Mouse (Mus musculus): ENCODE data around the gene Dcps. TPM values are rescaled to one million over a fixed set of nuclear protein-coding genes. Genes with fewer than 3 reads are reported as not detected.

The Dcps gene
- 98.4 and 102 TPM in 2 replicates for polyA plus RNA-seq (2015; fragmentation: Nextera tagmentation; extraction: Ambion mirVana)

GRCm38 (mm10) chr9:35175251-35176123 lies at the start of gene Dcps:
TSS of gene Dcps (minus strand) at chr9:35176061.
- Histone ChIP-seq H3K4me2 (replicated peaks; ENCODE audit: low read depth, low read length) (peak within 1 kb of the TSS; percentile 77), H3K36me3 (ENCODE audit: insufficient read depth, low read length) (peaks cover 4% of the 10 kb centered on the region; the same call in 1 of the 2 replicates), H3K4me1 (ENCODE audit: insufficient read depth, low read length) (peaks cover 17% of the 10 kb centered on the region), H3K4me3 (ENCODE audit: low read length) (peak within 1 kb of the TSS; percentile 80), H3K27me3 (ENCODE audit: insufficient read depth, low read length) (no peaks in the 10 kb centered on the region), H3K27ac (ENCODE audit: low read length) (peak within 1 kb of the TSS; percentile 92), H3K9me3 (ENCODE audit: low read length) (no peaks in the 10 kb centered on the region), H3K9ac (replicated peaks; ENCODE audit: low read length) (peak within 1 kb of the TSS; percentile 79)
- peak; percentile 98 for ATAC-seq (ENCODE audit: low FRiP score, low TSS enrichment)
- WGBS = under 1% methylated on average over 38 of the region's 38 CpGs

GRCm38 (mm10) chr9:35223466-35223865 lies 47.6 kb upstream of the Dcps start:
- WGBS = 96% methylated on average over 3 of the region's 3 CpGs
- Histone ChIP-seq H3K4me3 (ENCODE audit: low read length) (no peak overlapping the region), H3K27ac (ENCODE audit: low read length) (no peak overlapping the region)

GRCm38 (mm10) chr9:35217963-35218362 lies 42.1 kb upstream of the Dcps start:
- ATAC-seq (ENCODE audit: low FRiP score, low TSS enrichment) = no peak
- Histone ChIP-seq H3K4me2 (replicated peaks; ENCODE audit: low read depth, low read length) (no peak overlapping the region), H3K27ac (ENCODE audit: low read length) (no peak overlapping the region), H3K36me3 (ENCODE audit: insufficient read depth, low read length) (peaks cover 61% of the 10 kb centered on the region), H3K4me1 (ENCODE audit: insufficient read depth, low read length) (no peaks in the 10 kb centered on the region), H3K9ac (replicated peaks; ENCODE audit: low read length) (no peak overlapping the region), H3K9me3 (ENCODE audit: low read length) (no peaks in the 10 kb centered on the region), H3K27me3 (ENCODE audit: insufficient read depth, low read length) (no peaks in the 10 kb centered on the region), H3K4me3 (ENCODE audit: low read length) (no peak overlapping the region)
- WGBS = 79% methylated on average over 1 of the region's 1 CpGs

More at GRCm38 (mm10) chr9:35223466-35223865, 47.6 kb upstream of the Dcps start:
- Histone ChIP-seq H3K9me3 (ENCODE audit: low read length) (no peaks in the 10 kb centered on the region), H3K4me1 (ENCODE audit: insufficient read depth, low read length) (no peaks in the 10 kb centered on the region), H3K9ac (replicated peaks; ENCODE audit: low read length) (no peak overlapping the region), H3K36me3 (ENCODE audit: insufficient read depth, low read length) (peaks cover 29% of the 10 kb centered on the region), H3K4me2 (replicated peaks; ENCODE audit: low read depth, low read length) (no peak overlapping the region), H3K27me3 (ENCODE audit: insufficient read depth, low read length) (no peaks in the 10 kb centered on the region)
- no peak for ATAC-seq (ENCODE audit: low FRiP score, low TSS enrichment)

GRCm38 (mm10) chr9:35211573-35212511 lies 36.0 kb upstream of the Dcps start:
- H3K36me3 ChIP-seq (ENCODE audit: insufficient read depth, low read length) = peaks cover 50% of the 10 kb centered on the region
- H3K27me3 ChIP-seq (ENCODE audit: insufficient read depth, low read length) = no peaks in the 10 kb centered on the region
- peaks cover 18% of the 10 kb centered on the region for H3K4me1 ChIP-seq (ENCODE audit: insufficient read depth, low read length)
- H3K9ac ChIP-seq (replicated peaks; ENCODE audit: low read length) = peak overlapping the region; percentile 80
- peak; percentile 14; the same call in 1 of the 2 replicates for ATAC-seq (ENCODE audit: low FRiP score, low TSS enrichment)
- peak overlapping the region; percentile 93 for H3K4me2 ChIP-seq (replicated peaks; ENCODE audit: low read depth, low read length)
- H3K4me3 ChIP-seq (ENCODE audit: low read length) = peak overlapping the region; percentile 97
- H3K27ac ChIP-seq (ENCODE audit: low read length) = peak overlapping the region; percentile 73
- H3K9me3 ChIP-seq (ENCODE audit: low read length) = no peaks in the 10 kb centered on the region
- 30% methylated on average over 26 of the region's 26 CpGs for WGBS

- peak within 1 kb of the TSS; percentile 90 for H3K9ac ChIP-seq (replicated peaks; ENCODE audit: low read length)
- peak within 1 kb of the TSS; percentile 91 for H3K27ac ChIP-seq (ENCODE audit: low read length)
- H3K36me3 ChIP-seq (ENCODE audit: insufficient read depth, low read length) = peaks cover 53% of the 10 kb centered on the region
These were observed 34.9 kb upstream of the Dcps start, which contains the start of gene Foxred1 for GRCm38 (mm10) chr9:35210542-35211474. TSS of gene Foxred1 (minus strand) at chr9:35211055.

GRCm38 (mm10) chr9:35204421-35204820 lies 28.6 kb upstream of the Dcps start:
- H3K4me2 ChIP-seq (replicated peaks; ENCODE audit: low read depth, low read length) = no peak overlapping the region
- no peak overlapping the region for H3K4me3 ChIP-seq (ENCODE audit: low read length)
- no peaks in the 10 kb centered on the region for H3K9me3 ChIP-seq (ENCODE audit: low read length)
- ATAC-seq (ENCODE audit: low FRiP score, low TSS enrichment) = no peak
- H3K4me1 ChIP-seq (ENCODE audit: insufficient read depth, low read length) = peaks cover 9% of the 10 kb centered on the region; the same call in 1 of the 2 replicates
- H3K27ac ChIP-seq (ENCODE audit: low read length) = no peak overlapping the region
- 92% methylated on average over 2 of the region's 2 CpGs for WGBS
- H3K27me3 ChIP-seq (ENCODE audit: insufficient read depth, low read length) = no peaks in the 10 kb centered on the region
- peaks cover 39% of the 10 kb centered on the region for H3K36me3 ChIP-seq (ENCODE audit: insufficient read depth, low read length)
- H3K9ac ChIP-seq (replicated peaks; ENCODE audit: low read length) = no peak overlapping the region

More at GRCm38 (mm10) chr9:35210542-35211474, 34.9 kb upstream of the Dcps start, which contains the start of gene Foxred1:
- Histone ChIP-seq H3K4me3 (ENCODE audit: low read length) (peak within 1 kb of the TSS; percentile 97), H3K9me3 (ENCODE audit: low read length) (no peaks in the 10 kb centered on the region), H3K27me3 (ENCODE audit: insufficient read depth, low read length) (no peaks in the 10 kb centered on the region), H3K4me1 (ENCODE audit: insufficient read depth, low read length) (peaks cover 18% of the 10 kb centered on the region), H3K4me2 (replicated peaks; ENCODE audit: low read depth, low read length) (peak within 1 kb of the TSS; percentile 93)
- WGBS = under 1% methylated on average over 71 of the region's 72 CpGs
- ATAC-seq (ENCODE audit: low FRiP score, low TSS enrichment) = peak; percentile 100

- WGBS = 55% methylated on average over 3 of the region's 3 CpGs
- H3K27ac ChIP-seq (ENCODE audit: low read length) = no peak overlapping the region
- ATAC-seq (ENCODE audit: low FRiP score, low TSS enrichment) = no peak
These were observed 27.7 kb upstream of the Dcps start for GRCm38 (mm10) chr9:35203536-35203935.

GRCm38 (mm10) chr9:35200529-35201060 lies 24.7 kb upstream of the Dcps start:
- 46% methylated on average over 9 of the region's 9 CpGs for WGBS
- no peaks in the 10 kb centered on the region for H3K27me3 ChIP-seq (ENCODE audit: insufficient read depth, low read length)
- H3K9me3 ChIP-seq (ENCODE audit: low read length) = no peaks in the 10 kb centered on the region
- peak overlapping the region; percentile 83 for H3K4me2 ChIP-seq (replicated peaks; ENCODE audit: low read depth, low read length)
- H3K4me1 ChIP-seq (ENCODE audit: insufficient read depth, low read length) = peaks cover 16% of the 10 kb centered on the region; the same call in 1 of the 2 replicates
- H3K36me3 ChIP-seq (ENCODE audit: insufficient read depth, low read length) = peaks cover 13% of the 10 kb centered on the region
- H3K9ac ChIP-seq (replicated peaks; ENCODE audit: low read length) = peak overlapping the region; percentile 86; the same call in 1 of the 2 replicates
- no peak for ATAC-seq (ENCODE audit: low FRiP score, low TSS enrichment)
- H3K4me3 ChIP-seq (ENCODE audit: low read length) = peak overlapping the region; percentile 71
- H3K27ac ChIP-seq (ENCODE audit: low read length) = no peak overlapping the region

More at GRCm38 (mm10) chr9:35203536-35203935, 27.7 kb upstream of the Dcps start:
- H3K9ac ChIP-seq (replicated peaks; ENCODE audit: low read length) = no peak overlapping the region
- H3K4me3 ChIP-seq (ENCODE audit: low read length) = no peak overlapping the region
- H3K36me3 ChIP-seq (ENCODE audit: insufficient read depth, low read length) = peaks cover 39% of the 10 kb centered on the region
- no peaks in the 10 kb centered on the region for H3K27me3 ChIP-seq (ENCODE audit: insufficient read depth, low read length)
- H3K4me1 ChIP-seq (ENCODE audit: insufficient read depth, low read length) = peaks cover 15% of the 10 kb centered on the region; the same call in 1 of the 2 replicates
- H3K9me3 ChIP-seq (ENCODE audit: low read length) = no peaks in the 10 kb centered on the region
- no peak overlapping the region for H3K4me2 ChIP-seq (replicated peaks; ENCODE audit: low read depth, low read length)
